Mouse (Mus musculus) MEL (cell line): ENCODE results near the gene Il4ra. TPM values are rescaled to one million over a fixed set of nuclear protein-coding genes. Genes with fewer than 3 reads are reported as not detected.

Experiments used
- DNase-seq: peaks from one replicate; pipeline ENCODE4 v3.0.0; 2011; ENCODE audit warnings: low read depth, low spot score
- H3K27ac ChIP-seq: 2 replicates; pipeline ENCODE4 v1.5.1; 2012; ENCODE audit warnings: low read depth, mild to moderate bottlenecking, control low read depth, low read length, moderate library complexity; ENCODE audit not compliant: control insufficient read depth
- H3K27me3 ChIP-seq, 2 experiments: fragments of 150-350 bp in 1 of 2; sonication (generic) in 1 of 2; 2 replicates each; pipeline ENCODE4 v1.6.1; 2012; ENCODE audit warnings: low read length in 2 of 2, mild to moderate bottlenecking in 2 of 2, improper control_type of control experiment in 1 of 2, moderate library complexity in 1 of 2; ENCODE audit not compliant: insufficient read depth in 2 of 2, control insufficient read depth in 1 of 2
- H3K36me3 ChIP-seq, 2 experiments: 2 replicates each; pipeline ENCODE4 v1.6.1; 2012 to 2014; ENCODE audit warnings: low read length in 2 of 2, improper control_type of control experiment in 1 of 2, inconsistent platforms in 1 of 2, mild to moderate bottlenecking in 1 of 2; ENCODE audit not compliant: insufficient read depth in 2 of 2, control insufficient read depth in 1 of 2
- H3K4me1 ChIP-seq, 2 experiments: fragments of 150-350 bp in 1 of 2; sonication (generic) in 1 of 2; 2 replicates each; pipeline ENCODE4 v1.6.1; 2012; ENCODE audit warnings: low read length in 2 of 2, improper control_type of control experiment in 1 of 2, mild to moderate bottlenecking in 1 of 2; ENCODE audit not compliant: insufficient read depth in 2 of 2, control insufficient read depth in 1 of 2
- H3K4me3 ChIP-seq, 2 experiments: fragments of 150-350 bp in 1 of 2; sonication (generic) in 1 of 2; 2 replicates each; pipeline ENCODE4 v1.5.1; 2012; ENCODE audit warnings: low read depth in 2 of 2, low read length in 2 of 2, mild to moderate bottlenecking in 2 of 2, moderate library complexity in 2 of 2, control low read depth in 1 of 2, improper control_type of control experiment in 1 of 2; ENCODE audit not compliant: control insufficient read depth in 1 of 2, insufficient read depth in 1 of 2
- H3K79me2 ChIP-seq: 2 replicates; pipeline ENCODE4 v1.6.1; 2012; ENCODE audit warnings: mild to moderate bottlenecking, low read length, moderate library complexity; ENCODE audit not compliant: control insufficient read depth, poor library complexity, insufficient read depth
- H3K9ac ChIP-seq: 2 replicates; pipeline ENCODE4 v1.6.1; 2012; ENCODE audit warnings: low read depth, mild to moderate bottlenecking, control low read depth, low read length, moderate library complexity; ENCODE audit not compliant: control insufficient read depth, poor library complexity, severe bottlenecking
- H3K9me3 ChIP-seq: fragments of 150-350 bp; sonication (generic); replicated peaks from 2 replicates; pipeline ENCODE4 v1.6.1; 2012; ENCODE audit warnings: mild to moderate bottlenecking, low read length, improper control_type of control experiment, moderate library complexity; ENCODE audit not compliant: insufficient read depth
- BHLHE40 ChIP-seq: IDR thresholded peaks from 2 replicates; pipeline ENCODE4 v1.6.1; 2012; ENCODE audit warnings: low read depth, mild to moderate bottlenecking, inconsistent platforms, low read length, improper control_type of control experiment, borderline replicate concordance
- CHD2 ChIP-seq: IDR thresholded peaks from 2 replicates; pipeline ENCODE4 v1.6.1; 2011; ENCODE audit warnings: low read length, improper control_type of control experiment
- E2F4 ChIP-seq: IDR thresholded peaks from 2 replicates; pipeline ENCODE4 v1.6.1; 2011; ENCODE audit warnings: low read depth, low read length, improper control_type of control experiment, borderline replicate concordance
- EP300 ChIP-seq, 2 experiments: IDR thresholded peaks; 2 replicates each; pipeline ENCODE4 v1.6.1; 2011; ENCODE audit warnings: improper control_type of control experiment in 2 of 2, low read length in 2 of 2, low read depth in 1 of 2, mild to moderate bottlenecking in 1 of 2
- ETS1 ChIP-seq: IDR thresholded peaks from 2 replicates; pipeline ENCODE4 v1.6.1; 2012; ENCODE audit warnings: low read depth, mild to moderate bottlenecking, inconsistent platforms, low read length, improper control_type of control experiment, moderate library complexity
- GATA1 ChIP-seq: IDR thresholded peaks from 2 replicates; pipeline ENCODE4 v1.6.1; 2011; ENCODE audit warnings: low read depth, low read length, improper control_type of control experiment
- KAT2A ChIP-seq: conservative IDR thresholded peaks from 2 replicates; pipeline ENCODE4 v1.6.1; 2012; ENCODE audit warnings: low read depth, low read length, improper control_type of control experiment, inconsistent platforms
- MAFK ChIP-seq: IDR thresholded peaks from 2 replicates; pipeline ENCODE4 v1.6.1; 2011; ENCODE audit warnings: low read depth, mild to moderate bottlenecking, low read length, improper control_type of control experiment, borderline replicate concordance
- MAX ChIP-seq: IDR thresholded peaks from 2 replicates; pipeline ENCODE4 v1.6.1; 2011; ENCODE audit warnings: low read length, improper control_type of control experiment
- MAZ ChIP-seq: IDR thresholded peaks from 2 replicates; pipeline ENCODE4 v1.6.1; 2012; ENCODE audit warnings: low read depth, mild to moderate bottlenecking, inconsistent platforms, low read length, improper control_type of control experiment
- MXI1 ChIP-seq: IDR thresholded peaks from 2 replicates; pipeline ENCODE4 v1.6.1; 2011; ENCODE audit warnings: mild to moderate bottlenecking, low read depth, low read length, improper control_type of control experiment
- MYC ChIP-seq: IDR thresholded peaks from 2 replicates; pipeline ENCODE4 v1.6.1; 2011; ENCODE audit warnings: low read depth, mild to moderate bottlenecking, low read length, improper control_type of control experiment, moderate library complexity
- RAD21 ChIP-seq: IDR thresholded peaks from 2 replicates; pipeline ENCODE4 v1.6.1; 2011; ENCODE audit warnings: mild to moderate bottlenecking, low read depth, low read length, improper control_type of control experiment
- RCOR1 ChIP-seq: IDR thresholded peaks from 2 replicates; pipeline ENCODE4 v1.6.1; 2012; ENCODE audit warnings: low read depth, mild to moderate bottlenecking, inconsistent platforms, low read length, improper control_type of control experiment
- SIN3A ChIP-seq: IDR thresholded peaks from 2 replicates; pipeline ENCODE4 v1.6.1; 2012; ENCODE audit warnings: low read length, improper control_type of control experiment, inconsistent platforms
- SMC3 ChIP-seq: IDR thresholded peaks from 2 replicates; pipeline ENCODE4 v1.6.1; 2011; ENCODE audit warnings: low read depth, low read length, improper control_type of control experiment
- TBP ChIP-seq: IDR thresholded peaks from 2 replicates; pipeline ENCODE4 v1.8.0; 2011; ENCODE audit warnings: low read depth, low read length, improper control_type of control experiment
- TCF12 ChIP-seq: IDR thresholded peaks from 2 replicates; pipeline ENCODE4 v1.6.1; 2014; ENCODE audit warnings: low read depth, mild to moderate bottlenecking, inconsistent platforms, low read length, improper control_type of control experiment, moderate library complexity
- USF1 ChIP-seq: IDR thresholded peaks from 2 replicates; pipeline ENCODE4 v1.6.1; 2014; ENCODE audit warnings: low read depth, mild to moderate bottlenecking, inconsistent platforms, low read length, improper control_type of control experiment, moderate library complexity
- ZKSCAN1 ChIP-seq: IDR thresholded peaks from 2 replicates; pipeline ENCODE4 v1.6.1; 2012; ENCODE audit warnings: low read depth, mild to moderate bottlenecking, inconsistent platforms, low read length, improper control_type of control experiment, moderate library complexity
- ZNF384 ChIP-seq: IDR thresholded peaks from 2 replicates; pipeline ENCODE4 v1.6.1; 2012; ENCODE audit warnings: low read depth, mild to moderate bottlenecking, inconsistent platforms, low read length, improper control_type of control experiment
- polyA plus RNA-seq, 2 experiments: library from polyadenylated mRNA; stranded (reverse) in 1 of 2; unstranded in 1 of 2; fragments of >175 nt in 1 of 2; fragments of >200 nt in 1 of 2; gene quantifications; 2 replicates each; pipeline versions ENCODE4 v1.2.1 to v1.2.4; 2012; ENCODE audit warnings: low replicate concordance in 2 of 2, low read depth in 1 of 2; ENCODE audit not compliant: insufficient read length in 2 of 2, insufficient read depth in 1 of 2, missing spikeins in 1 of 2
- total RNA-seq: library from RNA; depleted of rRNA; stranded (reverse); fragments of 300-350 nt; gene quantifications from 2 replicates; pipeline ENCODE4 v1.2.3, GENCODE M21; 2012

The Il4ra gene
- total and polyA plus RNA-seq, 3 experiments, result 3.6 to 5.0 TPM; not detected in 1

GRCm38 (mm10) chr7:125555351-125555872, 3.5 kb downstream of the Il4ra start:
- peak; percentile 77 for DNase-seq
- H3K27me3 ChIP-seq, result no peaks in the 10 kb centered on the region
- peak overlapping the region; percentile 7 for H3K27ac ChIP-seq
- no peaks in the 10 kb centered on the region for H3K9me3 ChIP-seq
- TF ChIP-seq ZKSCAN1 (peak; percentile 99), MXI1 (peak; percentile 37; the same call in 1 of the 2 replicates), KAT2A (no peak), MYC (0 out of 2 replicates have a peak, but pooled peaks have one; percentile 48), RCOR1 (0 out of 2 replicates have a peak, but pooled peaks have one; percentile 16), MAX (0 out of 2 replicates have a peak, but pooled peaks have one; percentile 10), USF1 (peak; percentile 78), SMC3 (no peak), CHD2 (no peak), MAFK (no peak), MAZ (0 out of 2 replicates have a peak, but pooled peaks have one; percentile 37), EP300 (IDR thresholded peaks at IDR 0.05; ENCODE audit: low read depth in 1 of 2, low read length in 2 of 2) (peak in 1 of 2 experiments; percentile 35; a peak in 1 of 4 replicates)
- H3K4me3 ChIP-seq, result peak overlapping the region in 1 of 2 experiments; percentile 34; a peak in 1 of 4 replicates
- H3K9ac ChIP-seq, result peak overlapping the region; percentile 37
- no peaks in the 10 kb centered on the region for H3K79me2 ChIP-seq
- peaks cover 5 to 42% of the 10 kb centered on the region in 2 experiments for H3K4me1 ChIP-seq
- peaks cover 0 to 12% of the 10 kb centered on the region in 2 experiments; a peak in 2 of 4 replicates for H3K36me3 ChIP-seq

- Histone ChIP-seq H3K27ac (peak overlapping the region; percentile 6), H3K9me3 (no peaks in the 10 kb centered on the region), H3K36me3 (peaks cover 0 to 16% of the 10 kb centered on the region in 2 experiments; a peak in 2 of 4 replicates), H3K79me2 (no peaks in the 10 kb centered on the region), H3K4me1 (peaks cover 8 to 49% of the 10 kb centered on the region in 2 experiments), H3K27me3 (no peaks in the 10 kb centered on the region), H3K9ac (peak overlapping the region; percentile 16; the same call in 1 of the 2 replicates), H3K4me3 (peak overlapping the region; percentile 5 to 34; a peak in 2 of 4 replicates)
- TF ChIP-seq RCOR1, result peak; percentile 22; the same call in 1 of the 2 replicates
- TF ChIP-seq MXI1, result peak; percentile 64
- TF ChIP-seq GATA1, result peak; percentile 75
- peak; percentile 64; the same call in 1 of the 2 replicates for TF ChIP-seq ETS1
- no peak for TF ChIP-seq RAD21
- TF ChIP-seq MAX, result peak; percentile 77
- peak; percentile 96 for TF ChIP-seq BHLHE40
- TF ChIP-seq ZNF384, result no peak
- TF ChIP-seq MAFK, result no peak
- TF ChIP-seq SIN3A, result peak; percentile 58
- TF ChIP-seq TCF12, result no peak
- no peak for TF ChIP-seq E2F4
- peak; percentile 41 to 44; a peak in 1 of 4 replicates for TF ChIP-seq EP300 (IDR thresholded peaks at IDR 0.05; ENCODE audit: low read depth in 1 of 2, low read length in 2 of 2)
- TF ChIP-seq TBP, result 0 out of 2 replicates have a peak, but pooled peaks have one; percentile 25
- DNase-seq, result peak; percentile 57
Observed at GRCm38 (mm10) chr7:125556096-125556495, 4.2 kb downstream of the Il4ra start.
